Mouse (Mus musculus): ENCODE data around the gene Nt5c2. TPM values are rescaled to one million over a fixed set of nuclear protein-coding genes. Genes with fewer than 3 reads are reported as not detected.
A peak's percentile ranks its signal among the peaks of the same experiment; 100 is the strongest.

Nt5c2 gene
- polyA plus RNA-seq, 1 experiment from 2014 or later = 85.3 TPM

DNA sequence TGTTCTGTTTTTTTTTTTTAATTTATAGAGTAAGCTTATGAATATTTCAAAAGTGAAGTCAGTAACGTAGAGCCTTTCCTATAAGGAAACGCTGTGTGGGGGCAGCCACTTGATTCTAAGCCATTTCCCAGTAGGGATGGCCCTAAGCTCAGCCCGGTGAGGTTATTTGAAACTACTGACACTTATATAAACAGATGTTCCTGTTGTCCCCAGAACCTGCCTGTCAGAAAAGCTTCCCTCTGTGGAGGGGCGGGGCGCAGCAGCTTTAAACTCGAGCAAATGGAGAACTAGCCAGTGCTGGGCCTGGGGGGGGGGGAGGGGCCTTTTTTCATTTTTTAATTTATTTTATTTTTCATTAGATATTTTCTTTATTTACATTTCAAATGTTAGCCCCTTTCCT is 150.9 kb downstream of the Nt5c2 start:
- Histone ChIP-seq H3K9ac (no peak overlapping the region), H3K4me2 (replicated peaks) (no peak overlapping the region), H3K27ac (no peak overlapping the region), H3K9me3 (replicated peaks) (no peaks in the 10 kb centered on the region), H3K27me3 (no peaks in the 10 kb centered on the region), H3K4me1 (no peaks in the 10 kb centered on the region), H3K4me3 (no peak overlapping the region), H3K36me3 (0 out of 2 replicates have a peak, but pooled peaks cover 3% of the 10 kb centered on the region)
- ATAC-seq (ENCODE audit: low FRiP score) = no peak
- WGBS = 47% methylated on average over 6 of the region's 6 CpGs

- WGBS = 91% methylated on average over 17 of the region's 17 CpGs
- no peaks in the 10 kb centered on the region for H3K27me3 ChIP-seq
- no peaks in the 10 kb centered on the region for H3K9me3 ChIP-seq (replicated peaks)
- H3K27ac ChIP-seq = no peak overlapping the region
- no peaks in the 10 kb centered on the region for H3K4me1 ChIP-seq
- H3K4me3 ChIP-seq = no peak overlapping the region
- no peak for ATAC-seq (ENCODE audit: low FRiP score)
- H3K4me2 ChIP-seq (replicated peaks) = no peak overlapping the region
- H3K36me3 ChIP-seq = 0 out of 2 replicates have a peak, but pooled peaks cover 3% of the 10 kb centered on the region
- H3K9ac ChIP-seq = no peak overlapping the region
These were observed 151.6 kb downstream of the Nt5c2 start for GRCm38 (mm10) chr19:46863236-46863927.

DNA sequence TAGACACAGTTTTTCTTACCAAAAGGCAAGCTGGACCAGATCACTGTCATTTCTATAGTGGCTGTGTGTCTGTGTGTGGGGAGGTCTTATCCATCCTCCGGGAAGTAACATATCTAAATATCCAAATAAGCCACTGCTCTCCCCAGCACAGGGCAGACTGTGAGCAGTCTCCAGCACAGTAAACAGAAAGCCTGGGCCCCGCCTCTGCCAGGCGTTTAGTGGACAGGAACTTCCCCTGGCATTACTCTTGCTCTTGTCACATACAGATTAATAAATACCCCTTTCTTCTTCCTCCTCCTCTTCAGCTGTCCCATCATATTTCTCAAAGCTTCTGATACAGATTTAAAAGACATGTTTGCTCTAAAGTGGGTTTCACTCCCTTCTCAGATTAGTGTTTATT is 152.4 kb downstream of the Nt5c2 start:
- ATAC-seq (ENCODE audit: low FRiP score) = no peak
- no peak overlapping the region for H3K4me2 ChIP-seq (replicated peaks)
- WGBS = 75% methylated on average over 3 of the region's 3 CpGs
- H3K36me3 ChIP-seq = 0 out of 2 replicates have a peak, but pooled peaks cover 3% of the 10 kb centered on the region
- H3K4me3 ChIP-seq = no peak overlapping the region
- no peak overlapping the region for H3K27ac ChIP-seq
- peaks cover 3% of the 10 kb centered on the region; the same call in 1 of the 2 replicates for H3K4me1 ChIP-seq
- no peaks in the 10 kb centered on the region for H3K9me3 ChIP-seq (replicated peaks)
- H3K27me3 ChIP-seq = no peaks in the 10 kb centered on the region
- no peak overlapping the region for H3K9ac ChIP-seq

DNA sequence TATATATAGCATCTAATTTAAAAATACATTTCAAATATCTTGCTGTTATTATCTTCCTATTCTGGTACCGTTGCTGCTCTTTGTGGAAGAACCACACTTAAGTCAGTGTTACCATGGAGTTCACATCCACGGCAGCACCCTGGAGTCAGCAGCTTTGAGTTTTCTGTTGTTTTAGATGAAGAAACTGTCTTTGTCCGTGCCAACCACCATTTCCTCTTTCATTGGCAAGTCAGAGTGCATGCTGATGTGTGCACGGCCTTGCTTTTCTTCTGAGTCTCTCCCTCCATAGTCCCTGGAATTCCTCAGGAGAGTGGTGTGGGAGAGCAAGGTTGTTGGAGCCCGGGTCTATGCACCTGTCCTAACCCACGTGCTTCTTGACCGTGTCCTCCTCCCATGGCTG is 156.8 kb downstream of the Nt5c2 start:
- 85% methylated on average over 7 of the region's 7 CpGs for WGBS
- H3K4me2 ChIP-seq (replicated peaks) = no peak overlapping the region
- ATAC-seq (ENCODE audit: low FRiP score) = no peak

DNA sequence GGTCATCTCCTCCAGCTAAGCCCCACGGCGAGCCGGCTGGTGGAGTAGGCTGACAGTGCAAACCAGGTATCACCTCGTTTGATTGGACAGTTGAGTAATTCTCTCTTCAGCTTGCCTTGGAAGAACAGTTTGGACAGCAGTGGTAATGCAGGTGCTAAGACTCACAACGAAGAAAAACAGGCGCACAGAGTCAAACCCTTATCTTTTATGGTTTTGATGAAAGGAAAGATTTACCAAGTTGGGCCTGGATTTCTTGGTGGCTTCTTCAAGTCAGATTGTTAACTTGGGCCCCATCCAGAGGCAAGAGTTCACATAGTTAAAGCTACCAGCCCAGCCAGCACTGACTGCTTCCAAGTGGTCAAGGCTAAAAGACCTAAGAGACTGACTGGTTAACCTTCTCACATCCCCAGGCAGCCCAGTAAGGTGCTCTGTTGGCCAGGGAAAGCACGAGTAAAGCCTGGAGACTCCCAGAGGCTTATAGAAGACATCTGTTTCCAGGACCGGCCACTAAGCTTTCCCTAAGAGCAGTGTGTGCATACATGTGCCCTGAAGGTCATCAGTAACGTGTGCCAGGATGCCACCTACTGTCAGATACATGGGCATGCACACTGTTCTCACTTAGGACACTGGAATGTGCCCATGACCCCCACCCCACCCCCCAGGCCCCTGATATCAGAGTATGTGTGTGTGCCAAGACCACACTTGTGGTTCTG is 157.5 kb downstream of the Nt5c2 start:
- peaks cover 19% of the 10 kb centered on the region for H3K4me1 ChIP-seq
- H3K4me2 ChIP-seq (replicated peaks) = no peak overlapping the region; the same call in 1 of the 2 replicates
- no peaks in the 10 kb centered on the region for H3K36me3 ChIP-seq
- H3K9me3 ChIP-seq (replicated peaks) = no peaks in the 10 kb centered on the region
- H3K27ac ChIP-seq = no peak overlapping the region
- WGBS = 65% methylated on average over 9 of the region's 9 CpGs
- ATAC-seq (ENCODE audit: low FRiP score) = no peak; the same call in 1 of the 2 replicates
- no peaks in the 10 kb centered on the region for H3K27me3 ChIP-seq
- no peak overlapping the region for H3K9ac ChIP-seq
- H3K4me3 ChIP-seq = no peak overlapping the region

More for the DNA sequence above, 156.8 kb downstream of the Nt5c2 start:
- Histone ChIP-seq H3K27ac (no peak overlapping the region), H3K27me3 (no peaks in the 10 kb centered on the region), H3K4me3 (no peak overlapping the region), H3K36me3 (no peaks in the 10 kb centered on the region), H3K9me3 (replicated peaks) (no peaks in the 10 kb centered on the region), H3K4me1 (peaks cover 19% of the 10 kb centered on the region), H3K9ac (no peak overlapping the region)

DNA sequence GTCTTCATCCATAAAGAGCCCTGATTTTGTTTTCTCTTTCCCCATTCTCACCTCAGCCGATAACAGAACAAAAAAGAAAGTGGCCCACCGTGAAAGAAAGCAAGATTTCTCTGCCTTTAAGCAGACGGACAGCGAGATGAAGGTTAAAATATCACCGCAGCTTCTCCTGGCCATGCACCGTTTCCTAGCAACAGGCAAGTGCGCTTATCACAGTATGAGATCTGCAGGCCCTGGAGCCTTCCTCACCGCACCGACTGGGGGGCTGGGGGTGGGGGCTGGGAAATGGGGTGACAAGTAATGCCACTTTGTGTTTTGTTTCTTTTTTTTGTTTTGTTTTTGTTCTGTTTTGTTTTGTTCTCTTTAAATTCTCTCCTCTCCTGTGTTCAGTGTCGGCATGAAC is 158.2 kb downstream of the Nt5c2 start:
- 25% methylated on average over 10 of the region's 10 CpGs for WGBS
- Histone ChIP-seq H3K9me3 (replicated peaks) (no peaks in the 10 kb centered on the region), H3K36me3 (no peaks in the 10 kb centered on the region), H3K4me2 (replicated peaks) (peak overlapping the region; percentile 24), H3K27ac (peak overlapping the region; percentile 44; the same call in 1 of the 2 replicates), H3K27me3 (no peaks in the 10 kb centered on the region), H3K4me1 (peaks cover 19% of the 10 kb centered on the region), H3K9ac (peak overlapping the region; percentile 13; the same call in 1 of the 2 replicates), H3K4me3 (no peak overlapping the region)
- no peak for ATAC-seq (ENCODE audit: low FRiP score)

DNA sequence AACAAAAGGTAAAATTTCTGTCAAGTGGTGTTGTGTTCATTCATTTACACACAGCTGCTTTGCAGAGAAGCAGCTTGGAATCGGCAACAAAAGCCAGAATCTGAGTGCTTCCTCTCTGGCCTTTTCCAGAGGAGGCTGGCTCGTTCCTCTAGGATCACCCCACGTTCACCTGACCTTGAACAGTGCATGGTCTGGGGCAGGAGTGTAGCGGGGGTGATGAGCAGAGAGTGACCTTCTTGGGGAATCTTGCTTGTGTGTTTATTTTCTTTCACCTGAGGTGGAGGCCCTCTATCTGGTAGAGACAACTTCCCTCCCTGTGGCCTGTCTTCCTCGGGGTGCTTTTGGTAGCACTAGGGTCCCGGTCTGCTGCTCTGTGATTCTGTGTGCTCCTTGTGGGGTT is 158.7 kb downstream of the Nt5c2 start:
- Histone ChIP-seq H3K27me3 (no peaks in the 10 kb centered on the region), H3K36me3 (no peaks in the 10 kb centered on the region), H3K27ac (peak overlapping the region; percentile 44; the same call in 1 of the 2 replicates), H3K9ac (peak overlapping the region; percentile 13; the same call in 1 of the 2 replicates), H3K4me3 (no peak overlapping the region), H3K9me3 (replicated peaks) (no peaks in the 10 kb centered on the region), H3K4me1 (peaks cover 19% of the 10 kb centered on the region), H3K4me2 (replicated peaks) (peak overlapping the region; percentile 24)
- no peak for ATAC-seq (ENCODE audit: low FRiP score)
- 53% methylated on average over 6 of the region's 6 CpGs for WGBS

GRCm38 (mm10) chr19:46849443-46849997 is 165.4 kb downstream of the Nt5c2 start:
- H3K9ac ChIP-seq = no peak overlapping the region
- no peak overlapping the region for H3K4me3 ChIP-seq
- H3K36me3 ChIP-seq = no peaks in the 10 kb centered on the region
- no peak overlapping the region for H3K4me2 ChIP-seq (replicated peaks)
- WGBS = 87% methylated on average over 9 of the region's 9 CpGs
- ATAC-seq (ENCODE audit: low FRiP score) = no peak
- no peaks in the 10 kb centered on the region for H3K27me3 ChIP-seq
- no peaks in the 10 kb centered on the region for H3K9me3 ChIP-seq (replicated peaks)
- H3K27ac ChIP-seq = no peak overlapping the region
- H3K4me1 ChIP-seq = peaks cover 10% of the 10 kb centered on the region

DNA sequence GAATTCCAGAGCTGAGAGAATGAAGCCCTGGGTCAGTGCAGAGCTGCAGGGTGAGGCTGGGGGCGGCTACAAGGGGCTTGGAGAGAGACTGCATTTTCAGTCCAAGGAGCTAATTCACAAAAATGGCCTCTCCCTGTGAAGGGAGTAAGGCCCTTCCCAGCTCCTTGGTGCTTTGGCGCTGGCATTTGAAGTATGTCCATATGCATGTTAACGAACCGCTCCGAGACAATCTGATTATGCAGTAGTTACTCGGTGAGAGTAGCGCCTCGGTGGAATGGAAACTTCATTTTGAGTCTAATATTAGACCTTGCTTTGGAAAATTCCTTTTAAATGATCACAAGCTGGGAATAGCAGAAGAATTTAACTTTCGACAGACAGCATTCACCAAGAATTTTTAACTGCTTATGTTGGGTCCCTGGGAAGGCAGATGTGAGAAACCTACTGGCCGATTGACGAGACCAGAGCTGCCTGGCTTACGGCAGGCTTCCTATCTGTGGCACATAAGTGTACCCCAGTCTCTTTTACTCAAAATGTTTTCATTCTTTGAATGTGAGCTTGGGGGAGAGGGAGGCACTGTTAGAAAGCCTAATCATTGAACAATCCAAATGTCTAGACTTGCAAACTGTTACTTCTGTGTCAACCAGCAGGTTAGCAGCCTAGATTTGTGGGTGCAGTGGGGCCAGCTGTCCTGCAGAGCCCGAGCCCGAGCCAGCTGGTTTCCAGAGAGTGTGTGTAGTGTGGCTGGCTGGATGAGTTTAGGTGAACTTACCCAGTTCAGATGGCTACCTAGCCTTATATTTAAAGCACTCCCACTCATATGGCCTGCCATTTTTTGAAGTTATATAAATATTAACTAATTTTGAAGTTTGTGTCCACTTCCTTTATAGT is 166.3 kb downstream of the Nt5c2 start:
- H3K36me3 ChIP-seq = no peaks in the 10 kb centered on the region
- H3K9ac ChIP-seq = no peak overlapping the region
- H3K27ac ChIP-seq = no peak overlapping the region
- H3K27me3 ChIP-seq = no peaks in the 10 kb centered on the region
- no peak for ATAC-seq (ENCODE audit: low FRiP score)
- H3K4me2 ChIP-seq (replicated peaks) = no peak overlapping the region
- no peaks in the 10 kb centered on the region for H3K9me3 ChIP-seq (replicated peaks)
- H3K4me3 ChIP-seq = no peak overlapping the region
- 67% methylated on average over 14 of the region's 14 CpGs for WGBS
- H3K4me1 ChIP-seq = peaks cover 10% of the 10 kb centered on the region

GRCm38 (mm10) chr19:46846459-46846858 is 168.5 kb downstream of the Nt5c2 start:
- Histone ChIP-seq H3K9ac (no peak overlapping the region), H3K27ac (no peak overlapping the region), H3K4me3 (no peak overlapping the region), H3K27me3 (no peaks in the 10 kb centered on the region), H3K36me3 (no peaks in the 10 kb centered on the region), H3K9me3 (replicated peaks) (no peaks in the 10 kb centered on the region), H3K4me1 (peaks cover 10% of the 10 kb centered on the region), H3K4me2 (replicated peaks) (no peak overlapping the region)
- WGBS = 84% methylated on average over 5 of the region's 5 CpGs
- no peak for ATAC-seq (ENCODE audit: low FRiP score)

DNA sequence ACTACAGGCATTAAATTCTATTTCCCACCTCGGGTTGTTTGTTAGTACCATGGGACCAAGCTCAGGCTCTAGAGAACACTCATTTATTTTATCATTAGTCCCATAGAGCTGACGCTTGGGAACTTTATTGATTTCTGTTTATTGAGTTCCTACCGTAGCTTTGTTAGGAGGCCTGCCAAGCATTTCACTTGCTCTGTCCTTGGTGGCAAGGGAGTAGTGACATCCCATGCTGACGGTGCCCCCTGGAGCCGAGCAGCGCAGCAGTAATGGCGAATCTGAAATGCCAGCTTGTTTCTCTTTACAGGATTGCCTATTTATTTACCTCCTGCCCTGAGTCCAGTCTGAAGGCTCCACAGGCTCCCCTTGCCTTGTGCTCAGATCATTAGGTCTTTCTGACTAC is 168.9 kb downstream of the Nt5c2 start:
- Histone ChIP-seq H3K4me1 (peaks cover 10% of the 10 kb centered on the region), H3K4me2 (replicated peaks) (no peak overlapping the region), H3K4me3 (no peak overlapping the region), H3K36me3 (no peaks in the 10 kb centered on the region), H3K27ac (no peak overlapping the region), H3K27me3 (no peaks in the 10 kb centered on the region), H3K9me3 (replicated peaks) (no peaks in the 10 kb centered on the region), H3K9ac (no peak overlapping the region)
- ATAC-seq (ENCODE audit: low FRiP score) = no peak
- 76% methylated on average over 7 of the region's 7 CpGs for WGBS

GRCm38 (mm10) chr19:46843030-46843429 is 171.9 kb downstream of the Nt5c2 start:
- H3K27ac ChIP-seq = no peak overlapping the region
- ATAC-seq (ENCODE audit: low FRiP score) = no peak

More at GRCm38 (mm10) chr19:46843030-46843429, 171.9 kb downstream of the Nt5c2 start:
- H3K36me3 ChIP-seq = no peaks in the 10 kb centered on the region
- H3K4me3 ChIP-seq = no peak overlapping the region
- H3K4me1 ChIP-seq = peaks cover 10% of the 10 kb centered on the region
- no peaks in the 10 kb centered on the region for H3K27me3 ChIP-seq
- H3K4me2 ChIP-seq (replicated peaks) = no peak overlapping the region
- no peaks in the 10 kb centered on the region for H3K9me3 ChIP-seq (replicated peaks)
- 56% methylated on average over 2 of the region's 2 CpGs for WGBS
- H3K9ac ChIP-seq = no peak overlapping the region
